Mouse (Mus musculus) effector memory CD4-positive, alpha-beta T cell, adult 7 months (primary cell): ENCODE results near the gene BC052040. TPM values are rescaled to one million over a fixed set of nuclear protein-coding genes. Genes with fewer than 3 reads are reported as not detected.

Experiments used
- polyA plus RNA-seq: library from polyadenylated mRNA; unstranded; fragments of 100-300 nt; shearing (Covaris generic); gene quantifications from one replicate; pipeline ENCODE4 v1.2.1, GENCODE M21; 2017

Gene BC052040
- polyA plus RNA-seq, result 11.5 TPM

GRCm38 (mm10) chr2:115581241-115581988, at the start of gene BC052040:
Gene BC052040 (plus strand): TSS chr2:115581716.

